Mouse (Mus musculus): ENCODE results near the gene Arntl.

GRCm38 (mm10) chr7:113164719-113165118 lies 42.5 kb upstream of the Arntl start:
- TF ChIP-seq POLR2A (IDR thresholded peaks at IDR 0.05; ENCODE audit: borderline replicate concordance, low read depth, low read length) (no peak), CTCF (IDR thresholded peaks at IDR 0.05; ENCODE audit: low read depth, low read length) (no peak)
